Mouse (Mus musculus): ENCODE measurements around the gene Xxylt1. TPM values are rescaled to one million over a fixed set of nuclear protein-coding genes. Genes with fewer than 3 reads are reported as not detected.

Xxylt1 gene
- polyA plus RNA-seq, 1 experiment = 36.3 TPM

DNA sequence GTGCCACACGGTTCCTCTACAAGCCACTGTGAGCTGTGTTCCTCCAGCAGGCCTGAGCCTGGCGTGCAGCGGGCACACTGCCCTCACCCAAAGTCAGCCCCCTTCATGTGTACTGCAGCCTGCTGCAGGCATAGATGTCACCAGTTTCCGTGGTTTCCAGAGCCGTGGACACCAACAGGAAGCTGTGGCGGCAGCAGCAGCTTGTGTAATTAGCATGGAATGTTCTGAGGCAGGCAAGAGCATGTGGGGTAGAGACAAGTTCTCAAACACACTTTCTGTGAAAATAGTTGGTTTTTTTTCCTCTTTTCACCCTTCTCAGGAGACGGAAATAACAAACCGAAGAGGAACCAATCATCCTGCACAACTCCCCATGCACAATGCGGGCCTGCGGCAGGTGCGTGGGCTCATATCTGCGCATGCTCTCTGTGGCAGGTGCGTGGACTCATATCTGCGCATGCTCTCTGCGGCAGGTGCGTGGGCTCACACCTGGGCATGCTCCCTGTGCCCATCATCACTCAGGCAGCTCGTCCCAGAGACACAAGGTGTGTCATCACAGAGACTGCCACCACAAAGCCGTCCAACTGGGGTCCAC, 109.2 kb downstream of the Xxylt1 start:
- Histone ChIP-seq H3K27ac (ENCODE audit: insufficient read depth, low read length) (no peak overlapping the region), H3K4me1 (ENCODE audit: control insufficient read depth, insufficient read depth, low read length) (peaks cover 11% of the 10 kb centered on the region), H3K4me3 (ENCODE audit: insufficient read depth, low read length) (no peak overlapping the region)
- TF ChIP-seq POLR2A (IDR thresholded peaks at IDR 0.05; ENCODE audit: low read depth, low read length) (no peak), CTCF (IDR thresholded peaks at IDR 0.05; ENCODE audit: borderline replicate concordance, insufficient read depth, low read length) (no peak)

DNA sequence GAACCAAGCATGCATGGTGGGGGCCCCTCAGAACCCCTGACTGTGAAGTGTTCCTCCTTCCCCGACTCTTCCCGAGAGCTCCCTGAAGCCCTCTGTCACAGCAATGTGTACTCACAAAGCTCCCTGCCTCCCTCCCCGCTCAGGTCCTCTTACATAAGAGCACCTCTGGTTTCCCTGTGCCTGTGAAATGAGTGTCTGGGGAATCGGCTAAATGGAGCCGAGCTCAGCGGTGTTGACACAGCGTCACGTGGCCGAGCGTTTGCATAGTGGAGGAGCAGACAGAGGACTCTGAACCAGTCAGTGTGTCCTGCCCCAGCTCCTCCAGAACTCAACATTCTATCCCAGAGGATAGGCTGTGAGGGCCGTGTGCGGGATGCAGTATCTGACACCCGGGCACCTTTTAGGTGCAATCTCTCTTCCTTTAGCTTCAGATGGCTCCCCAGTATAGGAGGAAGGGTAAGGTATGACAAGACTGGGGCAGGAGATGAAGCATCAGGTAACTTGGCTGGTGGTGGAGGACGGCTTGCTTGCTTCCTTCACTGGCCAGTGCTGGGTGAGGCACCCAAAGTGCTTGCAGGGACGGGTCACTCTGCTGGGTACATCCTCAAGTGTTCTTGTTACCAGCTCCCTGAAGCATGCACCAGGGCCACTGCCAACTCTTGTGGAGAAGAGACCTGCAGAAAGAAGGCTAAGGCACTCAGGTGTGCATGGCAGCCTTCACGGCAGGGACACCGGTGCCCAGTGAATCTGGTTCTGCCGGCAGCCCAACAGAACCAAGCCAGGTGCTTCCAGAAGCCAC, 111.8 kb downstream of the Xxylt1 start:
- Histone ChIP-seq H3K27ac (ENCODE audit: insufficient read depth, low read length) (no peak overlapping the region), H3K4me3 (ENCODE audit: insufficient read depth, low read length) (no peak overlapping the region), H3K4me1 (ENCODE audit: control insufficient read depth, insufficient read depth, low read length) (peaks cover 11% of the 10 kb centered on the region)
- TF ChIP-seq CTCF (IDR thresholded peaks at IDR 0.05; ENCODE audit: borderline replicate concordance, insufficient read depth, low read length) (no peak), POLR2A (IDR thresholded peaks at IDR 0.05; ENCODE audit: low read depth, low read length) (no peak)

DNA sequence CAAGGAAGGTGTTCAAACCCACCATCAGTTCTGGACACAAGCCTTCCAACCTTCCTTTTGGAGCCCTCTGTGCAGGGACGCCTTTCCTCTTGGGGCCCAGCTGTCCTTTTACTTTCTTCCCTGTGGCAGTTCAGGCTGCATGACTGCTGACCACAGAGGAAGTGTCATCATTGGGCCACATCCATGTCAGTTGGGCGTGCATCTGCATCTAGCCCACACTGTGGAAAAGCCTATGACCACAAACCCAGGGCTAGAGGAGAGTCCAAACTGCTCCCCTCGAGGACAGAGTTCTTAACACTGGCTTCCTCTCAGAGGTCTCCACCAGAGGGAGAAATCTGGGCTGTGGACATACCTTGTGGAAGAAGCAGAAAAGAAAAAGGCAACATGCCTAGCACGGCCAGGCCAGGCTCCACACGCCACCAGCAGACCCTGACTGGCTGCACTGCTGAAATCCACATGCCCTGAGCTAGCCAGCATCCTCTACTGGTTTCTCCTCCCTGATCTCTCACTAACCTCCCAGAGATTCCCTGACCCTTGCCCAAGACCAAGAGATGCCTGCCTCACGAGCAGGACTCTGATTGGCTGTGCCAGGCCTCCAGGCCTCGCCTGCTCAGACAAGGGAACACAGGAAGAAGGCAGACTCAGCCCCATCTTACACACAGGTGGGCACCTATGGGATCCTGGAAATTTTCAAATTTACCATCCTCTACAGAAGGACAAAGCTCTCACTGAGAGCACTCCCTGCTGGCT, 112.7 kb downstream of the Xxylt1 start:
- TF ChIP-seq POLR2A (IDR thresholded peaks at IDR 0.05; ENCODE audit: low read depth, low read length) (no peak), CTCF (IDR thresholded peaks at IDR 0.05; ENCODE audit: borderline replicate concordance, insufficient read depth, low read length) (no peak)
- Histone ChIP-seq H3K4me3 (ENCODE audit: insufficient read depth, low read length) (no peak overlapping the region), H3K27ac (ENCODE audit: insufficient read depth, low read length) (no peak overlapping the region), H3K4me1 (ENCODE audit: control insufficient read depth, insufficient read depth, low read length) (peaks cover 11% of the 10 kb centered on the region)

DNA sequence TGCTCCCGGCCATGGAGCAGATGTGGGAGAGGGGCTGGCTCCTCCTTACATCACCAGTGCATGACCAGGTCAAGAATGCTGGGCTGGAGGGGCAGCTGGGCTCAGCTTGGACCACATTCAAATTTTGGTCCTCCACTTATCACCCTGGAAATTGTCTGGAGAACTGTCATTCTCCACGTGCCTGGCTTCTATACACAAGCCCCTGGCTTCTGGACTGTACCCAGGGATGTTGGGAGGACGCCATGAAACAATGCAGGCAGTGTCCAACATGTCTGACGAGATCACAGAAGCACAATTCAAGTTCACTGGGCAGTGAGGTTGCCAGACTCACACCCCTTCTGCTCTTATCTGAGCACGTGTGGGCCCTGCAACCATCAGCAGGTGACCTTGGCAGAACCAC, 114.5 kb downstream of the Xxylt1 start:
- peaks cover under 1% of the 10 kb centered on the region for H3K4me1 ChIP-seq (ENCODE audit: control insufficient read depth, insufficient read depth, low read length)
- TF ChIP-seq POLR2A (IDR thresholded peaks at IDR 0.05; ENCODE audit: low read depth, low read length) (no peak), CTCF (IDR thresholded peaks at IDR 0.05; ENCODE audit: borderline replicate concordance, insufficient read depth, low read length) (no peak)
- no peak overlapping the region for H3K27ac ChIP-seq (ENCODE audit: insufficient read depth, low read length)
- H3K4me3 ChIP-seq (ENCODE audit: insufficient read depth, low read length) = no peak overlapping the region

DNA sequence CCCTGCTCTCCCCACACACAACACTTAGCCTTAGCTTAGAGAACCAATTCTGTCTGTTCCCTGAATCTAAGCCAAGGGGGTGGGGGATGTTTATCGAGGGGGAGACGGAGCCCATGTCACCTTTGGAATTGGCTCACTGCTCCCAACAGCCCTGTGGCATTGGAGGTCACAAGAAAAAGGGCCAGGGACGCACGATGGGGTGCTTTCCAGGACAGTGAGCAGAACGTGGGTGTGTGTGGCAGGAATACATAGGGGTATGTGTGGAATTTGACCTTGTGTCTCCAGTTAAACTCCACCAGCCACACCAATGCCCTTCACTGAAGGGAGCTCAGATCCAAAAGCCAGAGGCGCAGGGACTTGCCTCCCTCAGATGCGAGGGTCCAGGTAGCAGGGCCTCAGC, 116.3 kb downstream of the Xxylt1 start:
- no peak overlapping the region for H3K4me3 ChIP-seq (ENCODE audit: insufficient read depth, low read length)
- no peak for TF ChIP-seq POLR2A (IDR thresholded peaks at IDR 0.05; ENCODE audit: low read depth, low read length)
- TF ChIP-seq CTCF (IDR thresholded peaks at IDR 0.05; ENCODE audit: borderline replicate concordance, insufficient read depth, low read length) = no peak
- no peak overlapping the region for H3K27ac ChIP-seq (ENCODE audit: insufficient read depth, low read length)
- no peaks in the 10 kb centered on the region; the same call in 1 of the 2 replicates for H3K4me1 ChIP-seq (ENCODE audit: control insufficient read depth, insufficient read depth, low read length)

DNA sequence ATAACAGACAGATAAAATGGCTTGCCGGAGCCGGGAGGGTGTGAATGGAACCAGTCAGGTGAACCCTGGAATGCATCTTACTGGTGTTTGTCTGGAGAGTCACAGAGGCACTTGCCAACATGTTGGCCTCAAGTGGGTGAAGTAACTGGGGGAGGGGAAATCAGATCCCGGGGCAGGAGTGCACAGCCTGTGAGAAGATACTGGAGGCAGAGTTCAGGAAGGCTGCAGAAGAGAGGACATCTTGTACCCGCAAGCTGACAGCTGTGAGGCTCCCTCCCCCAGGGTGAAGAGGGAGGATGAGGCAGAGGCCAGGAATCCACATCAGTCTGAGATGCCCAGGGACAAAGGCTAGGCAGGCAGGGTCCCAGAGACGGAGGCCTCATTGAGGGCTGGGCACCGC, 116.8 kb downstream of the Xxylt1 start:
- TF ChIP-seq CTCF (IDR thresholded peaks at IDR 0.05; ENCODE audit: borderline replicate concordance, insufficient read depth, low read length) (no peak), POLR2A (IDR thresholded peaks at IDR 0.05; ENCODE audit: low read depth, low read length) (no peak)
- no peak overlapping the region for H3K27ac ChIP-seq (ENCODE audit: insufficient read depth, low read length)
- no peaks in the 10 kb centered on the region; the same call in 1 of the 2 replicates for H3K4me1 ChIP-seq (ENCODE audit: control insufficient read depth, insufficient read depth, low read length)
- no peak overlapping the region for H3K4me3 ChIP-seq (ENCODE audit: insufficient read depth, low read length)

DNA sequence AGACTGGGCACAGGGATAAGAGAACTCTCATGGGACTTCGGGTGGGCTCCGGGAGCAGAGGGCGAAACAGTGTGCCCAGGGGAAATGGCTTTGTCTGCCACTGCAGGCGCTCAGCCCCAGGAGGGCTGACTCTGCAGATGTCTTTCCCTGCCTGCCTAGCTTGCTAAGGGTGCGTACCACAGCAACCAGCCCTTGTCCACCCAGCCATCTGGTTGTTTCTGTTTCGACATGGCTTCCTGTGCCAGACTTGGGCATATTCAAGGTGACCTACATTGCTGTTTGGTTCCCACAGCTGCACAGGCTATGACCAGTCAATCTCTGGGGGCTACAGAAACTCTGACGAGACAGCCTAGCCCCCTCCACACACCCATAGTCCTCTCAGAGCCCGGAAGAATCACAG, 118.7 kb downstream of the Xxylt1 start:
- Histone ChIP-seq H3K4me1 (ENCODE audit: control insufficient read depth, insufficient read depth, low read length) (no peaks in the 10 kb centered on the region), H3K4me3 (ENCODE audit: insufficient read depth, low read length) (no peak overlapping the region), H3K27ac (ENCODE audit: insufficient read depth, low read length) (no peak overlapping the region)
- no peak for TF ChIP-seq POLR2A (IDR thresholded peaks at IDR 0.05; ENCODE audit: low read depth, low read length)
- no peak for TF ChIP-seq CTCF (IDR thresholded peaks at IDR 0.05; ENCODE audit: borderline replicate concordance, insufficient read depth, low read length)

DNA sequence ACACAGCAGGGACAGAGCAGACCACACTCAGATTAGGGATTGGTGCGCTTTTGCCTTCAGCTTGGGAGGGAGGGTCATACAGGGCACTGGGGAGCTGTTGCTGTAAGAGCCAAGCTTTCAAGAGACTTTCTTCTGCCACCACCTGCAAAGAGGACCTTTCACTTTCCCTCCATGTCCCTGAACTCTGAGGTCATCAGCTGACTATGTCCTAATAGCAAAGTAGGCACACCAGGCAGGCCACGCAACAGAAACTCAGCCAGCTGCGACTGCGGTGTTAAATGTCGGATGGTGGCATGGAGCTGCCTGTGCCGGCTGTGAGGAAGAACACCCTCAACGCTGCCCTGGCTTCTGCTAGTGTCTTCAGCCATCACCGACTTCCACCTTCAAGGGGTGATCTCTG, 120.1 kb downstream of the Xxylt1 start:
- no peak overlapping the region for H3K27ac ChIP-seq (ENCODE audit: insufficient read depth, low read length)
- no peak overlapping the region for H3K4me3 ChIP-seq (ENCODE audit: insufficient read depth, low read length)
- TF ChIP-seq CTCF (IDR thresholded peaks at IDR 0.05; ENCODE audit: borderline replicate concordance, insufficient read depth, low read length) = no peak
- no peak for TF ChIP-seq POLR2A (IDR thresholded peaks at IDR 0.05; ENCODE audit: low read depth, low read length)
- H3K4me1 ChIP-seq (ENCODE audit: control insufficient read depth, insufficient read depth, low read length) = no peaks in the 10 kb centered on the region

DNA sequence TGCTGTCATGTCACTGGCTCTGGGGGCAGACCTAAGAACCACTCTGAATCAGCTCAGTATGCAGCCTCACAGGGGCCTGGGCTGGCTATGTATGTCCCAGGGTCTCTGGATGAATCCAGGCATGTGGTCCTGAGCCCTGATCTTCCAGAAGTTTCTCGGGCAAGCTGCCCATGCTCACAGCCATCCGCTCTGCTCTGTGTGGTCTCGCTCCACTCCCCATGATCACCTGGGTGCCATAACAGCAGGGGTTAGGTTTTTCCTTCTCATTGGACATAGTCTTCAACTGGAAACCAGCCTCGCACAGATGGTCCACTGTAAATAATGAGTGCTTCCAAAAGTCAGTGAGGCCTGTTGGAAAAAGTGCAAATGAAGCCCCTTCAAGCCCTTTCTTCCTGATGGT, 121.0 kb downstream of the Xxylt1 start:
- TF ChIP-seq POLR2A (IDR thresholded peaks at IDR 0.05; ENCODE audit: low read depth, low read length) = no peak
- TF ChIP-seq CTCF (IDR thresholded peaks at IDR 0.05; ENCODE audit: borderline replicate concordance, insufficient read depth, low read length) = no peak
- no peaks in the 10 kb centered on the region for H3K4me1 ChIP-seq (ENCODE audit: control insufficient read depth, insufficient read depth, low read length)
- H3K4me3 ChIP-seq (ENCODE audit: insufficient read depth, low read length) = no peak overlapping the region
- no peak overlapping the region for H3K27ac ChIP-seq (ENCODE audit: insufficient read depth, low read length)

DNA sequence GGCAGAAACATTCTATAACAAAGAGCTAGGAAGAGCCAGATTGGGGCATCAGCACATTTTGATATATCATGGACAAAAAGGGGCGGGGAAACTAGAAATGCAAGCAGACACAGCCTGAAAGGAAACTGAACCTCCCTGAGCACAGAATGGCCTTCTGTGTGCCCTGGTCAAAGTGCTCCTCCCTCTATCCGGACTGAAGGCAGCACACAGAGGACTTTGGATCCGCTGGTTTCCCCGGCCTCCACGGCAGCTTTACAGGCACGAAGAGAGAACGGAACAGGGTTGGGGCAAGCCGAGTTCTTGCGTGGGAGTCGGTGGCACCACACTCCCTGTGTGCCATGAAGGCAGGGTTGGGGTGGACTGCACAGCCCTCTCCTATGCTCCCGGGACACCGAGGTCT, 121.5 kb downstream of the Xxylt1 start:
- Histone ChIP-seq H3K4me3 (ENCODE audit: insufficient read depth, low read length) (no peak overlapping the region), H3K4me1 (ENCODE audit: control insufficient read depth, insufficient read depth, low read length) (no peaks in the 10 kb centered on the region), H3K27ac (ENCODE audit: insufficient read depth, low read length) (no peak overlapping the region)
- TF ChIP-seq CTCF (IDR thresholded peaks at IDR 0.05; ENCODE audit: borderline replicate concordance, insufficient read depth, low read length) (no peak), POLR2A (IDR thresholded peaks at IDR 0.05; ENCODE audit: low read depth, low read length) (no peak)

Measured in embryonic fibroblast, embryonic 13.5 days (primary cell).